Mouse (Mus musculus) thymus, postnatal 36 days (tissue): ENCODE measurements around the gene Bmp2.

Experiments used
- DNase-seq, 2 experiments: peaks; one replicate each; pipeline ENCODE4 v3.0.0; 2022; ENCODE audit warnings: mixed read lengths in 2 of 2

The Bmp2 gene

DNA sequence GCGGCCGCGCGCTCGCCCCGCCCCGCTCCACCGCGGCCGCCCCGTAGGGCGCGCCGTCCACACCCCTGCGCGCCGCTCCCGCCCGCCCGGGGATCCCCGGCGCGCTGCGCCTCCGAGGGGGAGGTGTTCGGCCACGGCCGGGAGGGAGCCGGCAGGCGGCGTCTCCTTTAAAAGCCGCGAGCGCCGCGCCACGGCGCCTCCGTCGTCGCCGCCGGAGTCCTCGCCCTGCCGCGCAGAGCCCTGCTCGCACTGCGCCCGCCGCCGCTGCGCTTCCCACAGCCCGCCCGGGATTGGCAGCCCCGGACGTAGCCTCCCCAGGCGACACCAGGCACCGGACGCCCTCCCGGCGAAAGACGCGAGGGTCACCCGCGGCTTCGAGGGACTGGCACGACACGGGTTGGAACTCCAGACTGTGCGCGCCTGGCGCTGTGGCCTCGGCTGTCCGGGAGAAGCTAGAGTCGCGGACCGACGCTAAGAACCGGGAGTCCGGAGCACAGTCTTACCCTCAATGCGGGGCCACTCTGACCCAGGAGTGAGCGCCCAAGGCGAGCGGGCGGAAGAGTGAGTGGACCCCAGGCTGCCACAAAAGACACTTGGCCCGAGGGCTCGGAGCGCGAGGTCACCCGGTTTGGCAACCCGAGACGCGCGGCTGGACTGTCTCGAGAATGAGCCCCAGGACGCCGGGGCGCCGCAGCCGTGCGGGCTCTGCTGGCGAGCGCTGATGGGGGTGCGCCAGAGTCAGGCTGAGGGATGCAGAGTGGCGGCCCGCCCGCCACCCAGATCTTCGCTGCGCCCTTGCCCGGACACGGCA lies at the start of gene Bmp2:
TSS of gene Bmp2 (plus strand) at position 129 of the 811 bp plus-strand sequence.
- peak in 1 of 2 experiments; percentile 10 for DNase-seq

GRCm38 (mm10) chr2:133505678-133506077 lies 46.3 kb upstream of the Bmp2 start:
- DNase-seq: no peak

DNA sequence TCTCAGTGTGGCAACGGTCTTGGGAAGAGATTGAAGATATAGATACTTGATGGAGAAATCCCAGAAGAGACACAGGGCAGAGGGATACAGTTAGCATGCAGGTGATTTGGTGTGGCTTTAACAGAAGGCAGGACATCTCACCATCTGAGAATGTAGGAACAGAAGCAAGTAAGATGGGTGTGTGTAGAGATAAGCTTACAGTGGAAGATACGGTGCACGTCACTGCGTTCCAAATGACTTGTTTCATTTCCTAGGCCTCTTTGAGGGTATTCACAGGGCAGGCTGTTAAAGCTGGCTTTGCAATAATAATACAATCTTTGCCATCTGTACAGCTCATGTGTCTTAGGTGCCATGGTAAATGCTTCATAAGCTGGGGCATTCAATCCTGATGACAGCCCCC lies 44.9 kb upstream of the Bmp2 start:
- DNase-seq: no peak

DNA sequence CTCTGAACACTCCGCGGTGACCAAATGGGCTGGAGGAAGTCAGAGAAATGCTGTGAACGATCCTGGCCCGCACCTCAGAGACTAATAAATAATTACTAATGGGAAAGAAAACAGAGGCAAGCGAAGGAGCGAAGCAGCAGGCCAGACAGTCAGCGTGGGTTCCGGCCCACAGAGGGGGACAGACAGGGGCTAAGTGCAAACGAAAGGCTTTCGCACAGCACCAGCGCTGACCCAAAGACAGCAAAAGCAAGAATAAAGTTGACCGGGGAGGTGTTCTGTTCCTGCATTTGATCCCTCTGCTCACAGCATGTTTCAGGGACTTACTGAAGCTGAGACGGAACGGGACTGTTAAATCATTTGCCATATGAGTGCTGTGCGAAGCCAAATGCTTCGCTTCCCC lies 42.8 kb upstream of the Bmp2 start:
- no peak for DNase-seq

DNA sequence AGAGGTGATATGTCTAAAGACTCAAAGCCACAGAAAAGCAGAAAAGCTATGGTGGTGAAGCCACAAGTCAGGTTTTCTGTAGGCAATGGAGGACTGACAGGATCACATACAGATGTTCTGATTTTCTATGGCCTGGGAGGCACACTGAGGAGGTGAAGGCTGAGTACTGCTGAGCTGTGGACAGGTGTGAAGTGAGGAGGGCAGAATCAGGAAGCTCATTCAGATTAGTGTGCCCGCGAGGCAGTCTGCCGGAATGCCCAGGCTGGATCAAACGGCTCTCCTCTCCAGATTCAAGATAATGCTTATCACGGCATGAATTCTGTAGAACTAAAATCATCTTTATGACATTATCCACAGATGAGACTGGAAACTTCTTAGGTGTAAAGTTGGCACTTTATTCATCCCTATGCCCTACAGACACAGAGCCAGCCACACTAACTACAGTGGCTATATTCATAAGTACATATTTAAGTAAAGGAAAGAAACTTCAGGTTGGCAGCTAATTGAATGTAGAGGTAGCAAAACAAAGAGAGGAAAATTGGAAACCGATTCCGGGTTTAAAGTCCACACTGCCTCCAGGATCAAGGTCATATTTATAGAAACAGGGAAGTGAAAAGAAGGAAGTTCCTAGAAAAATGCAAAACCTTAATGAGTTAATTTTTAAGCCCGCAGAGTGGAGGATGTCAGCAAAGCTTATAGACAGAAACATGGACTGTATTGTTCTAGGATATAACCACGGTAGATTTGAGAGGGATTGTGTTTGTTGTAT lies 40.8 kb upstream of the Bmp2 start:
- no peak for DNase-seq

- DNase-seq: no peak
These were observed 35.5 kb upstream of the Bmp2 start for GRCm38 (mm10) chr2:133516331-133517046.

- no peak for DNase-seq
These were observed 34.1 kb upstream of the Bmp2 start for GRCm38 (mm10) chr2:133517867-133518266.

DNA sequence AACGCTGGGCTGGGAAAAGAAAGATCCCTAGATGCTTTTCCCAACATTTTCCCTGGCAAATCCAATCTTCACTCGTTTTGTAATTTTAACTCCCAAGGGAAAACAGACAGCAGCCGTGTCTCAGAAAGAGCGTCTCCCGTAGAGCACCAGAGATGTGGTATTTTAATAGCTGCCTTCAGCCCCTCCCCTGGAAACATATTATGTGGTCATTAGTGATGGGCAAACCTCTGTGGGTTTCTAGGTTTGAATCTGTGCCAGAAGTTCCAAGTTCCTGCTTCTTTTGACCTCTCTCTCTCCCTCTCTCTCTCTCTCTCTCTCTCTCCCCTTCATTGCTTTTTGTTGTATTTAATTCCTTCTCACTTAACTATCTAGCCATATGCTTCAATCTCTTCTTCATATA lies 30.8 kb upstream of the Bmp2 start:
- no peak for DNase-seq

GRCm38 (mm10) chr2:133522121-133522520 lies 29.8 kb upstream of the Bmp2 start:
- DNase-seq: no peak

GRCm38 (mm10) chr2:133525621-133526181 lies 26.3 kb upstream of the Bmp2 start:
- DNase-seq: no peak

DNA sequence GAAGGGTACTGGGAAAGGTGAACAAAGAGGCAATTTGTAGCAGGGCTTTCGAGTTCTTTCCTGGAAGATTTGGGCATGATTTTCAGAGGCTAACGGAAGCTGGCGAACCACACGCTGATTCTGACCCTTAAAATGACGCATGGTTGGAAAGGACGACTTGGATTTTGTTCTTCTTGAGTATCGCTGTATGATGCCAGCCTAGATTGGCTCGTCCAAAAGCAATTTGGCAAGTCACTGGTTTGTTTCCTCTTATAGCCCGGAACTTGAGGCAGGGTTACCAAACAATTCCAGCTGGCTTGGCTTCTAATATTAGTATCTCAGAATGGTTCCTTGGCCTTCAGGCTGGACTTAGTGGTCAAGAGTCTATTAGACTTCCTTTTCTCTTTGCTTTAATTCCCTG lies 22.6 kb upstream of the Bmp2 start:
- DNase-seq: no peak

DNA sequence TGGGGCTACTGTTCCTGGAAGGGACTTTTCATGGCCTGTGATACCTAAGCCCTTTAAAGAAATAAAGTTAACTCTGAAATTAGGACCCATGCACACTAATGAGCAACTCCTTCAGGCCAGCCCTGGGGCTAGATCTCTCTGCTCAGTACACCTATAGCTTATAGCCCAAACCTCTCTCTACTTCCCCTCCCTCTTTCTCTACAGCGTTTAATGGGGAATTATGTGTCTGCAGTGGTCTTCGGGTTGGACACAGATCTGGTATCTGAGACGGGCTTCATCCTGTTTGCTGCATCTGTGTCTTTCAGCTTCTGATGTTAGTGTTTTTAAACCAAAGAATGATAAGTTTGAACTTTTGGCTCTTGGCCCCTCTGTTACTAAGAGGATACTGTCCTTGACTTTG lies 18.9 kb upstream of the Bmp2 start:
- DNase-seq: no peak

- DNase-seq: no peak
These were observed 16.5 kb upstream of the Bmp2 start for GRCm38 (mm10) chr2:133535481-133535880.

GRCm38 (mm10) chr2:133536812-133537211 lies 15.1 kb upstream of the Bmp2 start:
- no peak for DNase-seq

DNA sequence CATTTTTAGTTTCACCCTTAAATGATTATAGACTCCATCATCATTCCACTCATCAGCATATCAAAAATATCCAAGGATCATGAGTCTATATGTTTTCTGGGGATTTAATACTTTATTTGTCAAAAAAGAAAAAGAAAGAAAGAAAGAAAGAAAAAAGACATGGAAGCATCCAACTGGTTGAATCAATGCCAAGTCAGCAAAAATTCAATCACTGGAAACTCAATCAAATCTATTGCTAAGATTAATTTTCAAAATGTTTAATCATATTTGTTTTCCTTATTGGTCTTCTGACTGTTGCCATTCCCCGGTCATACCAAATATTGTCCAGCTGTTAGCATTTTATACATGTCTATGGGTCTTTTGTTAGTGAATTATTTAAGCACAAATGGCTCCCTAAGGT lies 11.3 kb upstream of the Bmp2 start:
- DNase-seq: no peak

GRCm38 (mm10) chr2:133550238-133550682 lies 1.7 kb upstream of the Bmp2 start:
- no peak for DNase-seq

DNA sequence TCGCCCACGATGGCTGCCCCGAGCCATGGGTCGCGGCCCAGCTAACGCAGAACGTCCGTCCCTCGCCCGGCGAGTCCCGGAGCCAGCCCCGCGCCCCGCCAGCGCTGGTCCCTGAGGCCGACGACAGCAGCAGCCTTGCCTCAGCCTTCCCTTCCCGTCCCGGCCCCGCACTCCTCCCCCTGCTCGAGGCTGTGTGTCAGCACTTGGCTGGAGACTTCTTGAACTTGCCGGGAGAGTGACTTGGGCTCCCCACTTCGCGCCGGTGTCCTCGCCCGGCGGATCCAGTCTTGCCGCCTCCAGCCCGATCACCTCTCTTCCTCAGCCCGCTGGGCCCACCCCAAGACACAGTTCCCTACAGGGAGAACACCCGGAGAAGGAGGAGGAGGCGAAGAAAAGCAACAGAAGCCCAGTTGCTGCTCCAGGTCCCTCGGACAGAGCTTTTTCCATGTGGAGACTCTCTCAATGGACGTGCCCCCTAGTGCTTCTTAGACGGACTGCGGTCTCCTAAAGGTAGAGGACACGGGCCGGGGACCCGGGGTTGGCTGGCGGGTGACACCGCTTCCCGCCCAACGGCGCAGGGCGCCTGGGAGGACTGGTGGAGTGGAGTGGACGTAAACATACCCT lies 995 bp downstream of the Bmp2 start:
- DNase-seq: peak in 1 of 2 experiments; percentile 3

DNA sequence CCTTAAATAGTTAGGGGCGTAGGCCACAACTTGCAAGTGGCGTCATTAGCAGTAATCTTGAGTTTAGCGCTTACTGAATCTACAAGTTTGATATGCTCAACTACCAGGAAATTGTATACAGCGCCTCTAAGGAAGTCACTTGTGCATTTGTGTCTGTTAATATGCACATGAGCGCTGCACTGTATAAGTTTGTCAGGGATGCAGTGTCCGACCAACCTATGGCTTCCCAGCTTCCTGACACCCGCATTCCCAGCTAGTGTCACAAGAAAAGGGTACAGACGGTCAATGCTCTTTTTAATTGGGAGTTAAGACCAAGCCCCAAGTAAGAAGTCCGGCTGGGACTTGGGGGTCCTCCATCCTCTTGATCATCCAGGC lies 1.9 kb downstream of the Bmp2 start:
- DNase-seq: no peak

GRCm38 (mm10) chr2:133554286-133555021 lies 2.5 kb downstream of the Bmp2 start:
- peak in 1 of 2 experiments; percentile 3 for DNase-seq

DNA sequence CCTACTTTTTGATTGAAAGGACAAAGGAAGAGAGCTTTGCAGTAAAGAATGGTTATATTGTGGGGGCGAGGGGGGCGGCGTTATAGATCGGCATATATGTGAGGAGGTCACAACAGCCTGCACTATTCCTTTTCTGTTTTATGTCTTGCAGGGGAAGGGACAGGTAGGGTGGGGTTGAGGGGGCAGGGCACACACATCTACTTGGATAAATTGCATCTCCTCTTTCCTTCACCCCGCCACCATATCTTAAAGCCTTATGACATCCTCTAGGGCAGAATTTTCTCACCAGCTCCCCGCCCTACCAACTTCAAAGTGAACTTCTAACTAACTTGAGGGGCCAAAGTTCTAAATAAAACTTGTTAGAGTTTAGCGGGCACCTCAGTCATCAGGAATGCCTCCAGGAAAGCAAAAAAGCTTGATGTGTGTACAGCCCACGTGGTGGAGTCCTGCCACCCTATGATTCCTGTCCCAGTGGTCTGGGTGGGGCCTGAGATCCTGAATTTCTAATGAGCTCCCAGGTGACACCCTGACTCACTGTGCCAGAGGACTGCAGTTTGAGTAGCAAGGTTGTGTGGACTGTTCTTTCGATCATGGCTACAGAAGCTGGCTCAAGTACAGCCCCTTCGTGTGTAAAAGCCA lies 12.4 kb downstream of the Bmp2 start:
- no peak for DNase-seq

GRCm38 (mm10) chr2:133565424-133565823 lies 13.5 kb downstream of the Bmp2 start:
- DNase-seq: no peak
